In the genomic region with DNA sequence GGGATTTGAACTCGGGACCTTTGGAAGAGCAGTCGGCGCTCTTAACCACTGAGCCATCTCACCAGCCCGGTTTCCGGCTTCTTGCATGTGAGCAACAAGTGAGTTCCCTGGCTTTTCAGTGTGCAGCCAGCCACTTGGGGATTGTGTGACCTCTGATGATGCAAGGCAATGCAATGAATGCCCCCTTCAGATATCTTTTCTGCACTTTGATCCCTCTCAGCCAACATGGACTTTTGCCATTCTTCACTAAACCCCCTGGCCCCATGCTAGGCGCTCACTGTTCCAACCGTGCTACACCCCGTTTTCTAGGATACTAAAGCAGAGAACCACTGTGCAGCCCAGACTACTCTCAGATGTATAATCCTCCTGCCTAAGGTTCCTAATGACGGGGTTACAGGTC, we compare ENCODE assay signal across 29 mouse cellular contexts. TPM values are rescaled to one million over a fixed set of nuclear protein-coding genes. Genes with fewer than 3 reads are reported as not detected.
DNase-seq lines count a peak whose midpoint lies in the region; ATAC-seq and TF ChIP-seq lines count a peak whose summit lies in the region.
"Had no signal": no experiment of that assay in that cellular context is flagged by ENCODE, and none has a peak within 500 bp of the region (broad histone marks: within the 10 kb centered on the region; RNA-seq: fewer than 3 reads in every experiment).

No protein-coding gene starts in this region.

- no peaks in the 10 kb centered on the region for H3K79me2 ChIP-seq in myocyte (ENCODE audit: control insufficient read depth, insufficient read depth)

- H3K4me3 ChIP-seq in liver, postnatal 0 days (ENCODE audit: low read depth, low read length), result no peak overlapping the region
- no peak overlapping the region for H3K4me3 ChIP-seq in liver, embryonic 11.5 days (ENCODE audit: low read depth, low read length)
- no peak overlapping the region for H3K4me3 ChIP-seq in intestine, embryonic 16.5 days (ENCODE audit: low read length)
- H3K4me3 ChIP-seq in myocyte, result no peak overlapping the region
- no peak overlapping the region for H3K4me3 ChIP-seq in midbrain, embryonic 10.5 days
- no peak overlapping the region for H3K4me3 ChIP-seq in neural tube, embryonic 15.5 days (replicated peaks)
- no peak overlapping the region for H3K4me3 ChIP-seq in cerebellum, adult 2 months (replicated peaks; ENCODE audit: insufficient read depth, low read depth, low read length)
- H3K4me3 ChIP-seq: embryonic facial prominence, embryonic 13.5 days; embryonic facial prominence, embryonic 15.5 days; erythroblast, embryonic 14.5 days; forebrain, embryonic 13.5 days; forebrain, embryonic 15.5 days had no signal

- no peaks in the 10 kb centered on the region for H3K4me1 ChIP-seq in liver, postnatal 0 days (ENCODE audit: insufficient read depth)
- H3K4me1 ChIP-seq in liver, embryonic 11.5 days (replicated peaks; ENCODE audit: control insufficient read depth, insufficient read depth, low read length), result no peaks in the 10 kb centered on the region
- 0 out of 2 replicates have a peak, but pooled peaks cover 2% of the 10 kb centered on the region for H3K4me1 ChIP-seq in intestine, embryonic 16.5 days (ENCODE audit: control insufficient read depth, insufficient read depth, low read length)
- peaks cover 3% of the 10 kb centered on the region; the same call in 1 of the 2 replicates for H3K4me1 ChIP-seq in midbrain, embryonic 10.5 days
- H3K4me1 ChIP-seq in neural tube, embryonic 15.5 days, result peaks cover 7% of the 10 kb centered on the region
- no peaks in the 10 kb centered on the region for H3K4me1 ChIP-seq in cerebellum, adult 2 months (ENCODE audit: control insufficient read depth, insufficient read depth, low read length)
- H3K4me1 ChIP-seq: embryonic facial prominence, embryonic 15.5 days; forebrain, embryonic 13.5 days; forebrain, embryonic 15.5 days had no signal

- H3K36me3 ChIP-seq in liver, postnatal 0 days (replicated peaks; ENCODE audit: insufficient read depth, low read length), result no peaks in the 10 kb centered on the region
- no peaks in the 10 kb centered on the region for H3K36me3 ChIP-seq in liver, embryonic 11.5 days (ENCODE audit: control insufficient read depth, insufficient read depth, low read length)
- no peaks in the 10 kb centered on the region for H3K36me3 ChIP-seq in intestine, embryonic 16.5 days (ENCODE audit: control insufficient read depth, insufficient read depth, low read length)
- H3K36me3 ChIP-seq in myocyte (ENCODE audit: control insufficient read depth, insufficient read depth), result no peaks in the 10 kb centered on the region
- H3K36me3 ChIP-seq in midbrain, embryonic 10.5 days, result peaks cover 14% of the 10 kb centered on the region
- H3K36me3 ChIP-seq in neural tube, embryonic 15.5 days, result peaks cover 17% of the 10 kb centered on the region
- H3K36me3 ChIP-seq: G1E had no signal

- no peak for TF ChIP-seq EP300 in liver, postnatal 0 days (IDR thresholded peaks at IDR 0.05; ENCODE audit: low read depth)

- no peak for DNase-seq in liver, postnatal 0 days
- no peak for DNase-seq in liver, embryonic 11.5 days (ENCODE audit: low spot score)
- DNase-seq in NIH3T3 (ENCODE audit: low read depth), result peak; percentile 14
- DNase-seq in midbrain, embryonic 10.5 days (ENCODE audit: low spot score), result no peak
- DNase-seq in cerebellum, adult 2 months, result no peak
- DNase-seq: adrenal gland, adult 2 months; adrenal gland, postnatal 10 days; adrenal gland, postnatal 25 days; B cell, adult 2 months; cerebellum, adult 11 months; cerebellum, adult 18-20 months; cerebellum, adult 9-10 months; cerebellum, postnatal 25 days had no signal

- no peak overlapping the region for H3K9ac ChIP-seq in liver, postnatal 0 days (replicated peaks)
- no peak overlapping the region for H3K9ac ChIP-seq in liver, embryonic 11.5 days (ENCODE audit: low read depth, low read length)
- H3K9ac ChIP-seq in intestine, embryonic 16.5 days (ENCODE audit: low read depth, low read length), result no peak overlapping the region
- no peak overlapping the region for H3K9ac ChIP-seq in neural tube, embryonic 15.5 days (replicated peaks)
- H3K9ac ChIP-seq: embryonic facial prominence, embryonic 13.5 days; embryonic facial prominence, embryonic 15.5 days; forebrain, embryonic 13.5 days; forebrain, embryonic 15.5 days; forebrain, postnatal 0 days had no signal

- H3K27me3 ChIP-seq in liver, postnatal 0 days (ENCODE audit: insufficient read depth, low read length), result no peaks in the 10 kb centered on the region
- H3K27me3 ChIP-seq in liver, embryonic 11.5 days (replicated peaks; ENCODE audit: control insufficient read depth, insufficient read depth, low read length), result no peaks in the 10 kb centered on the region
- H3K27me3 ChIP-seq in intestine, embryonic 16.5 days (replicated peaks; ENCODE audit: control insufficient read depth, insufficient read depth, low read length), result no peaks in the 10 kb centered on the region
- no peaks in the 10 kb centered on the region for H3K27me3 ChIP-seq in myocyte (ENCODE audit: control insufficient read depth, insufficient read depth, insufficient read length)
- H3K27me3 ChIP-seq in midbrain, embryonic 10.5 days (ENCODE audit: low read depth, poor library complexity, severe bottlenecking), result peaks cover 3% of the 10 kb centered on the region; the same call in 1 of the 2 replicates
- no peaks in the 10 kb centered on the region for H3K27me3 ChIP-seq in neural tube, embryonic 15.5 days (replicated peaks)
- H3K27me3 ChIP-seq in cerebellum, adult 2 months (ENCODE audit: control insufficient read depth, insufficient read depth, low read length), result no peaks in the 10 kb centered on the region
- H3K27me3 ChIP-seq: CH12.LX; embryonic facial prominence, embryonic 13.5 days; embryonic facial prominence, embryonic 15.5 days; forebrain, embryonic 13.5 days; forebrain, embryonic 15.5 days had no signal

- WGBS in liver, postnatal 0 days (ENCODE audit: insufficient replicate concordance), result 64% methylated on average over 9 of the region's 9 CpGs
- WGBS in liver, embryonic 11.5 days, result 81% methylated on average over 9 of the region's 9 CpGs
- WGBS in intestine, embryonic 16.5 days, result 72% methylated on average over 9 of the region's 9 CpGs
- WGBS in midbrain, embryonic 10.5 days, result 87% methylated on average over 9 of the region's 9 CpGs
- 87% methylated on average over 9 of the region's 9 CpGs for WGBS in neural tube, embryonic 15.5 days
- 85% methylated on average over 9 of the region's 9 CpGs for WGBS in cerebellum, adult 2 months

- no peak overlapping the region for H3ac ChIP-seq in myocyte (ENCODE audit: control insufficient read depth, insufficient read length)

- H3K4me2 ChIP-seq in liver, postnatal 0 days (ENCODE audit: low read depth, low read length), result no peak overlapping the region
- H3K4me2 ChIP-seq in liver, embryonic 11.5 days, result no peak overlapping the region
- no peak overlapping the region for H3K4me2 ChIP-seq in intestine, embryonic 16.5 days (ENCODE audit: low read depth, low read length)
- no peak overlapping the region for H3K4me2 ChIP-seq in myocyte (ENCODE audit: low read depth)
- H3K4me2 ChIP-seq in neural tube, embryonic 15.5 days, result no peak overlapping the region
- H3K4me2 ChIP-seq: embryonic facial prominence, embryonic 13.5 days; embryonic facial prominence, embryonic 15.5 days; forebrain, embryonic 13.5 days; forebrain, embryonic 15.5 days had no signal

- no peak overlapping the region for H3K27ac ChIP-seq in liver, postnatal 0 days (ENCODE audit: low read depth)
- H3K27ac ChIP-seq in liver, embryonic 11.5 days (ENCODE audit: low read depth, low read length), result no peak overlapping the region
- H3K27ac ChIP-seq in intestine, embryonic 16.5 days (ENCODE audit: low read length), result peak overlapping the region; percentile 62; the same call in 1 of the 2 replicates
- no peak overlapping the region for H3K27ac ChIP-seq in midbrain, embryonic 10.5 days (replicated peaks)
- no peak overlapping the region for H3K27ac ChIP-seq in neural tube, embryonic 15.5 days (replicated peaks)
- no peak overlapping the region for H3K27ac ChIP-seq in cerebellum, adult 2 months (ENCODE audit: insufficient read depth, low read length)
- H3K27ac ChIP-seq: embryonic facial prominence, embryonic 13.5 days; embryonic facial prominence, embryonic 15.5 days; forebrain, embryonic 13.5 days; forebrain, embryonic 15.5 days had no signal

- H3K9me3 ChIP-seq in liver, postnatal 0 days (ENCODE audit: low read length), result no peaks in the 10 kb centered on the region
- no peaks in the 10 kb centered on the region for H3K9me3 ChIP-seq in liver, embryonic 11.5 days (ENCODE audit: control insufficient read depth, low read length)
- no peaks in the 10 kb centered on the region for H3K9me3 ChIP-seq in intestine, embryonic 16.5 days (ENCODE audit: control insufficient read depth, low read length)
- no peaks in the 10 kb centered on the region for H3K9me3 ChIP-seq in midbrain, embryonic 10.5 days (replicated peaks)
- H3K9me3 ChIP-seq in neural tube, embryonic 15.5 days (replicated peaks), result no peaks in the 10 kb centered on the region
- H3K9me3 ChIP-seq: embryonic facial prominence, embryonic 13.5 days; embryonic facial prominence, embryonic 15.5 days; forebrain, embryonic 13.5 days; forebrain, embryonic 15.5 days; G1E had no signal

- peak; percentile 45 for ATAC-seq in liver, postnatal 0 days
- no peak for ATAC-seq in liver, embryonic 11.5 days (replicated peaks; ENCODE audit: low FRiP score)
- ATAC-seq in intestine, embryonic 16.5 days, result peak; percentile 88
- no peak for ATAC-seq in neural tube, embryonic 15.5 days (ENCODE audit: low FRiP score)
- ATAC-seq: CD4-positive, CD25-positive, alpha-beta regulatory T cell, adult 4 months had no signal

- no peak for TF ChIP-seq CTCF in liver, postnatal 0 days (IDR thresholded peaks at IDR 0.05; ENCODE audit: low read depth)
- no peak for TF ChIP-seq CTCF in cerebellum, adult 2 months (IDR thresholded peaks at IDR 0.05; ENCODE audit: borderline replicate concordance, insufficient read depth, low read depth, low read length)

- no peak for TF ChIP-seq POLR2A in myocyte (IDR thresholded peaks at IDR 0.05; ENCODE audit: insufficient read length, low read depth)
- no peak for TF ChIP-seq POLR2A in cerebellum, adult 2 months (IDR thresholded peaks at IDR 0.05; ENCODE audit: borderline replicate concordance, insufficient read depth, low read length)

RNA-seq across cellular contexts. Expression of a gene that starts 11.1 kb away (rescaled TPM):
- 3.2 and 3.5 TPM in 2 replicates for polyA plus RNA-seq in liver, postnatal 0 days (2015; fragmentation: Nextera tagmentation; extraction: Ambion mirVana)
- polyA plus RNA-seq in liver, embryonic 11.5 days (2014; fragmentation: Nextera tagmentation; extraction: Ambion mirVana), result 18.0 and 19.7 TPM in 2 replicates
- 6.9 and 7.5 TPM in 2 replicates for polyA plus RNA-seq in intestine, embryonic 16.5 days (2015; fragmentation: Nextera tagmentation; extraction: Ambion mirVana)
- 14.0 TPM for polyA plus RNA-seq in myocyte (2012; fragmentation: generic; extraction: Trizol)
- polyA plus RNA-seq in midbrain, embryonic 10.5 days (2016; fragmentation: Nextera tagmentation; extraction: Ambion mirVana), result 17.4 and 17.7 TPM in 2 replicates
- polyA plus RNA-seq in neural tube, embryonic 15.5 days (2015; fragmentation: Nextera tagmentation; extraction: Ambion mirVana), result 7.7 and 9.5 TPM in 2 replicates
- polyA plus RNA-seq in cerebellum, adult 2 months (2012; rRNA removed), result 31.2 and 31.8 TPM in 2 replicates

RNA-seq across cellular contexts. Expression of a gene that starts 35.7 kb away (rescaled TPM):
- polyA plus RNA-seq in liver, postnatal 0 days (2015; fragmentation: Nextera tagmentation; extraction: Ambion mirVana), result 9.4 and 10.0 TPM in 2 replicates
- polyA plus RNA-seq in liver, embryonic 11.5 days (2014; fragmentation: Nextera tagmentation; extraction: Ambion mirVana), result 32.7 and 42.2 TPM in 2 replicates
- polyA plus RNA-seq in intestine, embryonic 16.5 days (2015; fragmentation: Nextera tagmentation; extraction: Ambion mirVana), result 30.2 and 34.7 TPM in 2 replicates
- 22.7 TPM for polyA plus RNA-seq in myocyte (2012; fragmentation: generic; extraction: Trizol)
- 45.2 and 46.0 TPM in 2 replicates for polyA plus RNA-seq in midbrain, embryonic 10.5 days (2016; fragmentation: Nextera tagmentation; extraction: Ambion mirVana)
- 29.4 and 31.8 TPM in 2 replicates for polyA plus RNA-seq in neural tube, embryonic 15.5 days (2015; fragmentation: Nextera tagmentation; extraction: Ambion mirVana)
- polyA plus RNA-seq in cerebellum, adult 2 months (2012; rRNA removed), result 41.8 and 45.6 TPM in 2 replicates

RNA-seq across cellular contexts. Expression of a gene that starts 52.3 kb away (rescaled TPM):
- polyA plus RNA-seq in liver, postnatal 0 days (2015; fragmentation: Nextera tagmentation; extraction: Ambion mirVana), result not detected in 2 replicates
- polyA plus RNA-seq in liver, embryonic 11.5 days (2014; fragmentation: Nextera tagmentation; extraction: Ambion mirVana), result not detected in 2 replicates
- polyA plus RNA-seq in intestine, embryonic 16.5 days (2015; fragmentation: Nextera tagmentation; extraction: Ambion mirVana), result 0.18 and 0.32 TPM in 2 replicates
- polyA plus RNA-seq in myocyte (2012; fragmentation: generic; extraction: Trizol), result not detected
- polyA plus RNA-seq in midbrain, embryonic 10.5 days (2016; fragmentation: Nextera tagmentation; extraction: Ambion mirVana), result not detected in 2 replicates
- polyA plus RNA-seq in neural tube, embryonic 15.5 days (2015; fragmentation: Nextera tagmentation; extraction: Ambion mirVana), result 0.13 TPM in 1 of 2 replicates, not detected in the other
- polyA plus RNA-seq in cerebellum, adult 2 months (2012; rRNA removed), result 0.08 TPM in 1 of 2 replicates, not detected in the other
- polyA plus RNA-seq: adrenal gland, adult 2 months; brain, embryonic 14.5 days; CD4-positive, CD25-positive, alpha-beta regulatory T cell, adult 4 months; cortical plate, adult 2 months; embryonic facial prominence, embryonic 11.5 days; embryonic facial prominence, embryonic 15.5 days; erythroblast, embryonic 14.5 days; forebrain, embryonic 11.5 days; forebrain, embryonic 13.5 days; forebrain, embryonic 15.5 days; forebrain, postnatal 0 days; G1E had no signal

RNA-seq across cellular contexts. Expression of a gene that starts 55.6 kb away (rescaled TPM):
- not detected in 2 replicates for polyA plus RNA-seq in liver, postnatal 0 days (2015; fragmentation: Nextera tagmentation; extraction: Ambion mirVana)
- polyA plus RNA-seq in liver, embryonic 11.5 days (2014; fragmentation: Nextera tagmentation; extraction: Ambion mirVana), result 0.40 TPM in 1 of 2 replicates, not detected in the other
- polyA plus RNA-seq in intestine, embryonic 16.5 days (2015; fragmentation: Nextera tagmentation; extraction: Ambion mirVana), result 0.47 and 0.48 TPM in 2 replicates
- not detected for polyA plus RNA-seq in myocyte (2012; fragmentation: generic; extraction: Trizol)
- 0.11 TPM in 1 of 2 replicates, not detected in the other for polyA plus RNA-seq in midbrain, embryonic 10.5 days (2016; fragmentation: Nextera tagmentation; extraction: Ambion mirVana)
- polyA plus RNA-seq in neural tube, embryonic 15.5 days (2015; fragmentation: Nextera tagmentation; extraction: Ambion mirVana), result 0.20 TPM in 1 of 2 replicates, not detected in the other
- not detected in 2 replicates for polyA plus RNA-seq in cerebellum, adult 2 months (2012; rRNA removed)
- polyA plus RNA-seq: adrenal gland, adult 2 months; CD4-positive, CD25-positive, alpha-beta regulatory T cell, adult 4 months; embryonic facial prominence, embryonic 11.5 days; embryonic facial prominence, embryonic 13.5 days; embryonic facial prominence, embryonic 15.5 days; erythroblast, embryonic 14.5 days; forebrain, embryonic 13.5 days; forebrain, postnatal 0 days; G1E had no signal

Comparison
In these comparisons a context has a peak if more than half of its experiments do, and no peak if none do; other contexts are left out.
1. ATAC-seq: peak in liver, postnatal 0 days (single experiment) and intestine, embryonic 16.5 days (single experiment); none in liver, embryonic 11.5 days (single experiment) and neural tube, embryonic 15.5 days (single experiment).